Mouse (Mus musculus) heart, postnatal 14 days (tissue): ENCODE results near the gene Gfap. TPM values are rescaled to one million over a fixed set of nuclear protein-coding genes. Genes with fewer than 3 reads are reported as not detected.

Experiments used
- DNase-seq, 2 experiments: peaks; one replicate each; pipeline ENCODE4 v3.0.0; 2021 to 2022
- intact Hi-C: fragments of 180-260 bp; cut with DNase I; formaldehyde crosslinking; loops from one replicate; pipeline ENCODE4 v1.15.1; 2025
- long read RNA-seq, 2 experiments: library from polyadenylated mRNA; stranded (forward); transcript quantifications; one replicate each; pipeline ENCODE4 v2.0.0; 2021
- total RNA-seq, 2 experiments: library from RNA; stranded (reverse); gene quantifications; 2 replicates each; pipeline ENCODE4 v1.2.3; 2021

The Gfap gene
- total RNA-seq = under 1 TPM; 0.15 to 0.36 TPM
- long read RNA-seq, experiment 1, partial matches to known transcripts = 0 of 1 reads
- long read RNA-seq, experiment 1, other reads (novel, unspliced or antisense) = 1 of 1 reads
- long read RNA-seq, experiment 2 = 0 reads

- DNase-seq = peak; percentile 83 to 91
- intact Hi-C loops = loop anchor here (1.0 to 10.0 kb wide), 3 partner anchors 93 to 254 kb away; no protein-coding TSS in a partner anchor
Measured at GRCm38 (mm10) chr11:102900763-102901162, at the start of gene Gfap. Gene Gfap (minus strand): TSS chr11:102900912.

- intact Hi-C loops = loop anchor here (5.0 kb wide), 1 partner anchor 44 kb away; no protein-coding TSS in a partner anchor
Measured at GRCm38 (mm10) chr11:102948043-102948961, 47.6 kb upstream of the Gfap start.

GRCm38 (mm10) chr11:102946992-102947343 lies 46.3 kb upstream of the Gfap start:
- no peak for DNase-seq
- intact Hi-C loops = loop anchor here (5.0 kb wide), 1 partner anchor 45 kb away; no protein-coding TSS in a partner anchor

More at GRCm38 (mm10) chr11:102948043-102948961, 47.6 kb upstream of the Gfap start:
- peak; percentile 33 to 43 for DNase-seq

- intact Hi-C loops = loop anchor here (5.0 kb wide), 1 partner anchor 46 kb away; no protein-coding TSS in a partner anchor
- peak; percentile 89 to 90 for DNase-seq
Measured at GRCm38 (mm10) chr11:102946265-102946991, 45.7 kb upstream of the Gfap start, which contains the start of gene C1ql1. Gene C1ql1 (minus strand): TSS chr11:102946688.

GRCm38 (mm10) chr11:102945306-102946264 lies 44.9 kb upstream of the Gfap start:
- DNase-seq = no peak
- intact Hi-C loops = loop anchor here (5.0 kb wide), 1 partner anchor 47 kb away; no protein-coding TSS in a partner anchor

- intact Hi-C loops = no loop called here
- no peak for DNase-seq
Measured at GRCm38 (mm10) chr11:102941236-102941635, 40.5 kb upstream of the Gfap start.

GRCm38 (mm10) chr11:102939024-102939675 lies 38.4 kb upstream of the Gfap start:
- DNase-seq = no peak
- intact Hi-C loops = no loop called here

- intact Hi-C loops = no loop called here
- DNase-seq = no peak
Measured at GRCm38 (mm10) chr11:102937529-102938182, 36.9 kb upstream of the Gfap start.

GRCm38 (mm10) chr11:102936272-102936671 lies 35.6 kb upstream of the Gfap start:
- intact Hi-C loops = no loop called here
- no peak for DNase-seq

GRCm38 (mm10) chr11:102930672-102931071 lies 30.0 kb upstream of the Gfap start:
- intact Hi-C loops = no loop called here

GRCm38 (mm10) chr11:102925351-102925717 lies 24.6 kb upstream of the Gfap start:
- peak in 1 of 2 experiments; percentile 53 for DNase-seq
- intact Hi-C loops = no loop called here

More at GRCm38 (mm10) chr11:102930672-102931071, 30.0 kb upstream of the Gfap start:
- DNase-seq = no peak

- intact Hi-C loops = no loop called here
- peak; percentile 93 for DNase-seq
Measured at GRCm38 (mm10) chr11:102924557-102925350, 24.0 kb upstream of the Gfap start, which contains the start of gene Kif18b. Gene Kif18b (minus strand): TSS chr11:102925124.

GRCm38 (mm10) chr11:102921491-102921890 lies 20.8 kb upstream of the Gfap start:
- no peak for DNase-seq
- intact Hi-C loops = no loop called here

GRCm38 (mm10) chr11:102918077-102918476 lies 17.4 kb upstream of the Gfap start:
- intact Hi-C loops = no loop called here
- no peak for DNase-seq

GRCm38 (mm10) chr11:102915380-102915779 lies 14.7 kb upstream of the Gfap start:
- no peak for DNase-seq
- intact Hi-C loops = no loop called here

GRCm38 (mm10) chr11:102911376-102911775 lies 10.7 kb upstream of the Gfap start:
- intact Hi-C loops = no loop called here
- DNase-seq = no peak

- no peak for DNase-seq
- intact Hi-C loops = loop anchor here (10.0 kb wide), 1 partner anchor 251 kb away; no protein-coding TSS in a partner anchor
Measured at GRCm38 (mm10) chr11:102903654-102904053, 2.9 kb upstream of the Gfap start.
